Mouse (Mus musculus) C2C12 (cell line): Measurements from ENCODE around the gene Arl9. TPM values are rescaled to one million over a fixed set of nuclear protein-coding genes. Genes with fewer than 3 reads are reported as not detected.
"Not testable (repeated sequence)": the region's sequence is repeated elsewhere in the genome, so short reads cannot be mapped to it uniquely, and the experiment has no call there.

Experiments used
- H3K27me3 ChIP-seq: one replicate; pipeline ENCODE4 v1.6.1; 2011; ENCODE audit not compliant: control insufficient read depth, insufficient read depth, insufficient read length
- H3K36me3 ChIP-seq: one replicate; pipeline ENCODE4 v1.6.1; 2011; ENCODE audit not compliant: control insufficient read depth, insufficient read depth
- H3K4me3 ChIP-seq: one replicate; pipeline ENCODE4 v1.5.1; 2011; ENCODE audit warnings: mild to moderate bottlenecking, control low read depth; ENCODE audit not compliant: poor library complexity, insufficient read depth, severe bottlenecking
- H3K79me2 ChIP-seq: one replicate; pipeline ENCODE4 v1.6.1; 2011; ENCODE audit not compliant: control insufficient read depth, insufficient read depth
- H3K79me3 ChIP-seq: one replicate; pipeline ENCODE4 v1.6.1; 2011; ENCODE audit warnings: low read depth, control low read depth
- H3ac ChIP-seq: one replicate; pipeline ENCODE3; 2011; ENCODE audit warnings: low read depth; ENCODE audit not compliant: control insufficient read depth, insufficient read length
- CEBPB ChIP-seq: IDR thresholded peaks from one replicate; pipeline ENCODE4 v1.6.1; 2011; ENCODE audit warnings: low read depth, mild to moderate bottlenecking, control low read depth, moderate library complexity
- CTCF ChIP-seq: IDR thresholded peaks from one replicate; pipeline ENCODE4 v1.5.1; 2011; ENCODE audit not compliant: control insufficient read depth, insufficient read depth, insufficient read length
- FOSL1 ChIP-seq: IDR thresholded peaks from one replicate; pipeline ENCODE4 v1.8.0; 2011; ENCODE audit warnings: mild to moderate bottlenecking, low read length; ENCODE audit not compliant: poor library complexity, insufficient read depth, severe bottlenecking
- MAX ChIP-seq: IDR thresholded peaks from one replicate; pipeline ENCODE4 v1.6.1; 2011; ENCODE audit warnings: mild to moderate bottlenecking, control low read depth
- MYOD1 ChIP-seq: IDR thresholded peaks from one replicate; pipeline ENCODE4 v1.6.1; 2011; ENCODE audit warnings: low read depth; ENCODE audit not compliant: control insufficient read depth, insufficient read length
- MYOG ChIP-seq: IDR thresholded peaks from one replicate; pipeline ENCODE4 v1.6.1; 2011; ENCODE audit not compliant: control insufficient read depth, insufficient read length; ENCODE audit errors: extremely low read depth
- USF1 ChIP-seq: IDR thresholded peaks from one replicate; pipeline ENCODE4 v1.6.1; 2011; ENCODE audit warnings: low read depth, mild to moderate bottlenecking, control low read depth, moderate library complexity
- polyA plus RNA-seq: library from polyadenylated mRNA; unstranded; fragments of >200 nt; fragmentation: generic; extraction: Trizol; gene quantifications from one replicate; pipeline ENCODE4 v1.2.1, GENCODE M21; 2012; ENCODE audit warnings: missing spikeins

Arl9 gene
- polyA plus RNA-seq, 1 experiment: not detected

GRCm38 (mm10) chr5:76962545-76962944, 41.3 kb upstream of the Arl9 start:
- TF ChIP-seq FOSL1 (peak; percentile 49), MYOG (no peak)
- Histone ChIP-seq H3K36me3 (peaks cover 87% of the 10 kb centered on the region), H3K4me3 (no peak overlapping the region), H3ac (no peak overlapping the region), H3K79me2 (peaks cover 32% of the 10 kb centered on the region), H3K79me3 (peaks cover 12% of the 10 kb centered on the region), H3K27me3 (no peaks in the 10 kb centered on the region)

GRCm38 (mm10) chr5:76964651-76965050, 39.2 kb upstream of the Arl9 start:
- no peak for TF ChIP-seq MAX
- TF ChIP-seq CEBPB: no peak
- TF ChIP-seq USF1: no peak
- TF ChIP-seq MYOD1: no peak
- TF ChIP-seq MYOG: no peak
- no peak for TF ChIP-seq CTCF
- no peak for TF ChIP-seq FOSL1
- H3ac ChIP-seq: no peak overlapping the region
- peaks cover 13% of the 10 kb centered on the region for H3K79me2 ChIP-seq
- peaks cover 88% of the 10 kb centered on the region for H3K36me3 ChIP-seq
- no peak overlapping the region for H3K4me3 ChIP-seq
- H3K79me3 ChIP-seq: peaks cover 9% of the 10 kb centered on the region
- no peaks in the 10 kb centered on the region for H3K27me3 ChIP-seq

DNA sequence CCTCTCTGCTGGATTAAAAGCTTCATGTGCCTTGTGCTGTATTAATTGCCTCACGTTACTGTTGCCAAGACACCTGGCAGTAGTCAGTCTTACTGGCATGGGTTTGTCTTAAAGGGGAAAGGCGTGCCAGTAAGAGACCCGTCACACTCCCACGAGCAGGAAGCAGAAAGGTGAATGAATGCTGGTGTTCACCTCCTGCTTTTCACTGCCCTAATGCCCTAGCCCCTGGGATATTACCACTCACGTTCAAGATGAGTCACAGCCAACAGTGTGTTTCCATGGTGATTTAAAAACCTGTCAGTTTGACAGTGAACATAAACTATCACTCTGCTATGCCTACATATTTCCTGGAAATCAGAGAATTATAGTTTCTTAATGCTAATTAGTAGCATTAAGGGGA, 34.6 kb upstream of the Arl9 start:
- Histone ChIP-seq H3K79me3 (peaks cover 3% of the 10 kb centered on the region), H3K79me2 (peaks cover 8% of the 10 kb centered on the region), H3K36me3 (peaks cover 51% of the 10 kb centered on the region), H3K27me3 (no peaks in the 10 kb centered on the region), H3K4me3 (no peak overlapping the region), H3ac (no peak overlapping the region)
- TF ChIP-seq CEBPB (no peak), MYOD1 (no peak), MAX (no peak), CTCF (no peak), FOSL1 (no peak), USF1 (no peak), MYOG (no peak)

GRCm38 (mm10) chr5:76971115-76971514, 32.7 kb upstream of the Arl9 start:
- Histone ChIP-seq H3K79me3 (peaks cover 19% of the 10 kb centered on the region), H3K79me2 (peaks cover 26% of the 10 kb centered on the region), H3K36me3 (peaks cover 36% of the 10 kb centered on the region)
- H3ac ChIP-seq, H3K27me3 ChIP-seq, H3K4me3 ChIP-seq: not testable (repeated sequence)

GRCm38 (mm10) chr5:76973488-76973887, 30.4 kb upstream of the Arl9 start:
- Histone ChIP-seq H3K79me2 (peaks cover 44% of the 10 kb centered on the region), H3ac (no peak overlapping the region), H3K36me3 (peaks cover 35% of the 10 kb centered on the region), H3K27me3 (no peaks in the 10 kb centered on the region), H3K79me3 (peaks cover 34% of the 10 kb centered on the region), H3K4me3 (peak overlapping the region; percentile 96)
- no peak for TF ChIP-seq USF1
- no peak for TF ChIP-seq FOSL1
- TF ChIP-seq MAX: no peak
- no peak for TF ChIP-seq CEBPB
- no peak for TF ChIP-seq MYOD1
- no peak for TF ChIP-seq MYOG
- TF ChIP-seq CTCF: no peak

DNA sequence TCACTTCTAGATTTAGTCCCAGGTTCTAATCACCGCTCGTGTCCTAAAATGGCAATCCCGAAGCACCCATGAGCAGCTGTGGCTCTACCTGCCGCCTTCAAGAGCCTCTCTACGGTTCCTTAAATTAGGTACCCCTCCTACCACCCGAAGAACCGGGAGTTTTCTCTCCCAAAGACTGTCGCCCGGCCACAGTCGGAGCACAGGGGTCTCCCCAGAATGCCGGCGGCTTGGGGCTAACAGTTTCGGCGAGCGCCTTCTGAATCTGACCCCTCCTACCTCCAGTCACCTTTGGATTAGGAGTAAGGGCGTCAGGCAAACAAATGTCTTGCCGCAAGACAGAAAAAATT, 29.7 kb upstream of the Arl9 start:
- TF ChIP-seq MAX: no peak
- TF ChIP-seq FOSL1: no peak
- no peak for TF ChIP-seq USF1
- no peak for TF ChIP-seq CEBPB
- TF ChIP-seq MYOG: no peak
- TF ChIP-seq CTCF: no peak
- TF ChIP-seq MYOD1: no peak
- Histone ChIP-seq H3K36me3 (peaks cover 33% of the 10 kb centered on the region), H3ac (peak overlapping the region; percentile 59), H3K27me3 (no peaks in the 10 kb centered on the region), H3K79me2 (peaks cover 44% of the 10 kb centered on the region), H3K4me3 (peak overlapping the region; percentile 96), H3K79me3 (peaks cover 34% of the 10 kb centered on the region)
